In genomic region chr13:46534171-46534968, GRCm38 (mm10) we compare ENCODE assay signal across 9 mouse cellular contexts. TPM values are rescaled to one million over a fixed set of nuclear protein-coding genes. Genes with fewer than 3 reads are reported as not detected.
DNase-seq lines count a peak whose midpoint lies in the region; ATAC-seq lines count a peak whose summit lies in the region.
"Had no signal": no experiment of that assay in that cellular context is flagged by ENCODE, and none has a peak within 500 bp of the region (broad histone marks: within the 10 kb centered on the region; RNA-seq: fewer than 3 reads in every experiment).

No protein-coding gene starts in this region.

- ATAC-seq in intestine, embryonic 15.5 days: no peak
- no peak for ATAC-seq in intestine, embryonic 16.5 days
- ATAC-seq in forebrain, embryonic 12.5 days (ENCODE audit: low FRiP score): peak; percentile 84
- peak; percentile 62; the same call in 1 of the 2 replicates for ATAC-seq in limb, embryonic 11.5 days (ENCODE audit: insufficient number of reproducible peaks, low FRiP score, low TSS enrichment, low read depth)
- ATAC-seq in neural tube, embryonic 15.5 days (ENCODE audit: low FRiP score): no peak
- ATAC-seq in cerebellum, adult (ENCODE audit: insufficient number of reproducible peaks, low FRiP score, low TSS enrichment): no peak

- no peak overlapping the region for H3K4me3 ChIP-seq in intestine, embryonic 15.5 days (replicated peaks)
- no peak overlapping the region for H3K4me3 ChIP-seq in intestine, embryonic 16.5 days (ENCODE audit: low read length)
- 0 out of 2 replicates have a peak overlapping the region, but pooled peaks have one; percentile 8 for H3K4me3 ChIP-seq in forebrain, embryonic 12.5 days (replicated peaks)
- H3K4me3 ChIP-seq in limb, embryonic 11.5 days (ENCODE audit: low read depth, low read length): no peak overlapping the region
- no peak overlapping the region for H3K4me3 ChIP-seq in neural tube, embryonic 15.5 days (replicated peaks)

- no peak overlapping the region for H3K9ac ChIP-seq in intestine, embryonic 15.5 days
- no peak overlapping the region for H3K9ac ChIP-seq in intestine, embryonic 16.5 days (ENCODE audit: low read depth, low read length)
- no peak overlapping the region; the same call in 1 of the 2 replicates for H3K9ac ChIP-seq in forebrain, embryonic 12.5 days
- H3K9ac ChIP-seq in limb, embryonic 11.5 days (ENCODE audit: low read length): no peak overlapping the region
- no peak overlapping the region for H3K9ac ChIP-seq in neural tube, embryonic 15.5 days (replicated peaks)

- 0 out of 2 replicates have a peak overlapping the region, but pooled peaks have one; percentile 18 for H3K4me2 ChIP-seq in intestine, embryonic 15.5 days (replicated peaks)
- no peak overlapping the region for H3K4me2 ChIP-seq in intestine, embryonic 16.5 days (ENCODE audit: low read depth, low read length)
- peak overlapping the region; percentile 44 for H3K4me2 ChIP-seq in forebrain, embryonic 12.5 days
- no peak overlapping the region for H3K4me2 ChIP-seq in limb, embryonic 11.5 days (ENCODE audit: low read depth, severe bottlenecking)
- H3K4me2 ChIP-seq in neural tube, embryonic 15.5 days: peak overlapping the region; percentile 33

- no peak overlapping the region for H3K27ac ChIP-seq in intestine, embryonic 15.5 days
- H3K27ac ChIP-seq in intestine, embryonic 16.5 days (ENCODE audit: low read length): no peak overlapping the region
- peak overlapping the region; percentile 68 for H3K27ac ChIP-seq in forebrain, embryonic 12.5 days
- H3K27ac ChIP-seq in limb, embryonic 11.5 days (replicated peaks; ENCODE audit: low read depth, low read length): no peak overlapping the region
- 0 out of 2 replicates have a peak overlapping the region, but pooled peaks have one; percentile 13 for H3K27ac ChIP-seq in neural tube, embryonic 15.5 days (replicated peaks)
- H3K27ac ChIP-seq: macrophage had no signal

- WGBS in intestine, embryonic 15.5 days: 25% methylated on average over 11 of the region's 11 CpGs
- WGBS in intestine, embryonic 16.5 days: 20% methylated on average over 11 of the region's 11 CpGs
- 3% methylated on average over 11 of the region's 11 CpGs for WGBS in forebrain, embryonic 12.5 days
- WGBS in limb, embryonic 11.5 days: 34% methylated on average over 11 of the region's 11 CpGs
- WGBS in neural tube, embryonic 15.5 days: 8% methylated on average over 11 of the region's 11 CpGs

- no peaks in the 10 kb centered on the region for H3K27me3 ChIP-seq in intestine, embryonic 15.5 days (replicated peaks)
- no peaks in the 10 kb centered on the region for H3K27me3 ChIP-seq in intestine, embryonic 16.5 days (replicated peaks; ENCODE audit: control insufficient read depth, insufficient read depth, low read length)
- peaks cover 59% of the 10 kb centered on the region for H3K27me3 ChIP-seq in forebrain, embryonic 12.5 days
- no peaks in the 10 kb centered on the region for H3K27me3 ChIP-seq in limb, embryonic 11.5 days (ENCODE audit: control insufficient read depth, insufficient read depth, low read length)
- H3K27me3 ChIP-seq in neural tube, embryonic 15.5 days (replicated peaks): no peaks in the 10 kb centered on the region

- 0 out of 2 replicates have a peak, but pooled peaks cover 5% of the 10 kb centered on the region for H3K4me1 ChIP-seq in intestine, embryonic 15.5 days (replicated peaks)
- 0 out of 2 replicates have a peak, but pooled peaks cover 3% of the 10 kb centered on the region for H3K4me1 ChIP-seq in intestine, embryonic 16.5 days (ENCODE audit: control insufficient read depth, insufficient read depth, low read length)
- peaks cover 23% of the 10 kb centered on the region for H3K4me1 ChIP-seq in forebrain, embryonic 12.5 days
- no peaks in the 10 kb centered on the region for H3K4me1 ChIP-seq in limb, embryonic 11.5 days (ENCODE audit: control insufficient read depth, insufficient read depth, low read length)
- peaks cover 8% of the 10 kb centered on the region for H3K4me1 ChIP-seq in neural tube, embryonic 15.5 days

- no peaks in the 10 kb centered on the region for H3K36me3 ChIP-seq in intestine, embryonic 15.5 days
- H3K36me3 ChIP-seq in intestine, embryonic 16.5 days (ENCODE audit: control insufficient read depth, insufficient read depth, low read length): no peaks in the 10 kb centered on the region
- no peaks in the 10 kb centered on the region for H3K36me3 ChIP-seq in forebrain, embryonic 12.5 days (replicated peaks)
- H3K36me3 ChIP-seq in limb, embryonic 11.5 days (ENCODE audit: control insufficient read depth, insufficient read depth, low read length): no peaks in the 10 kb centered on the region
- H3K36me3 ChIP-seq in neural tube, embryonic 15.5 days: no peaks in the 10 kb centered on the region

- H3K9me3 ChIP-seq in intestine, embryonic 15.5 days: no peaks in the 10 kb centered on the region
- H3K9me3 ChIP-seq in intestine, embryonic 16.5 days (ENCODE audit: control insufficient read depth, low read length): no peaks in the 10 kb centered on the region
- H3K9me3 ChIP-seq in forebrain, embryonic 12.5 days: no peaks in the 10 kb centered on the region
- no peaks in the 10 kb centered on the region for H3K9me3 ChIP-seq in limb, embryonic 11.5 days (ENCODE audit: control insufficient read depth, low read length)
- H3K9me3 ChIP-seq in neural tube, embryonic 15.5 days (replicated peaks): no peaks in the 10 kb centered on the region

- DNase-seq in limb, embryonic 11.5 days (ENCODE audit: low spot score): peak; percentile 37
- no peak for DNase-seq in spleen, postnatal 4 days (ENCODE audit: low spot score in 2 of 2)
- DNase-seq in ovary, postnatal 14 days (ENCODE audit: low spot score): no peak

RNA-seq across cellular contexts. Expression of gene Cap2, which starts 32.7 kb away (rescaled TPM):
- 8.3 and 10.4 TPM in 2 replicates for polyA plus RNA-seq in intestine, embryonic 15.5 days (2015; fragmentation: Nextera tagmentation; extraction: Ambion mirVana)
- polyA plus RNA-seq in intestine, embryonic 16.5 days (2015; fragmentation: Nextera tagmentation; extraction: Ambion mirVana): 10.0 and 10.7 TPM in 2 replicates
- polyA plus RNA-seq in forebrain, embryonic 12.5 days (2016; fragmentation: Nextera tagmentation; extraction: Ambion mirVana): 10.4 and 10.9 TPM in 2 replicates
- polyA plus RNA-seq in limb, embryonic 11.5 days (2014; fragmentation: Nextera tagmentation; extraction: Ambion mirVana): 5.4 and 6.1 TPM in 2 replicates
- 6.2 and 7.0 TPM in 2 replicates for polyA plus RNA-seq in neural tube, embryonic 15.5 days (2015; fragmentation: Nextera tagmentation; extraction: Ambion mirVana)

Comparison
In these comparisons a context has a peak if more than half of its experiments do, and no peak if none do; other contexts are left out.
1. H3K4me2 ChIP-seq: peak in intestine, embryonic 15.5 days (single experiment), forebrain, embryonic 12.5 days (single experiment) and neural tube, embryonic 15.5 days (single experiment); none in intestine, embryonic 16.5 days (single experiment) and limb, embryonic 11.5 days (single experiment).
2. ATAC-seq: peak in forebrain, embryonic 12.5 days (single experiment) and limb, embryonic 11.5 days (single experiment); none in intestine, embryonic 15.5 days (single experiment), intestine, embryonic 16.5 days (single experiment), neural tube, embryonic 15.5 days (single experiment) and cerebellum, adult (single experiment).
3. H3K27ac ChIP-seq: peak in forebrain, embryonic 12.5 days (single experiment) and neural tube, embryonic 15.5 days (single experiment); none in intestine, embryonic 15.5 days (single experiment), intestine, embryonic 16.5 days (single experiment) and limb, embryonic 11.5 days (single experiment).